Mouse (Mus musculus): ENCODE results near the gene Fads6.

Gene Fads6

GRCm38 (mm10) chr11:115300745-115301144, 3.3 kb upstream of the Fads6 start:
- DNase-seq (ENCODE audit: low spot score), result no peak

- no peak for DNase-seq (ENCODE audit: low spot score)
Measured at GRCm38 (mm10) chr11:115298160-115298559, 697 bp upstream of the Fads6 start.

GRCm38 (mm10) chr11:115296471-115297210, 822 bp downstream of the Fads6 start:
- DNase-seq (ENCODE audit: low spot score), result no peak

- DNase-seq (ENCODE audit: low spot score), result no peak
Measured at GRCm38 (mm10) chr11:115295939-115296338, 1.5 kb downstream of the Fads6 start.

GRCm38 (mm10) chr11:115292631-115293375, 4.7 kb downstream of the Fads6 start:
- DNase-seq (ENCODE audit: low spot score), result no peak

- DNase-seq (ENCODE audit: low spot score), result no peak
Measured at GRCm38 (mm10) chr11:115291503-115291902, 6.0 kb downstream of the Fads6 start.

GRCm38 (mm10) chr11:115290919-115291318, 6.5 kb downstream of the Fads6 start:
- peak; percentile 56 for DNase-seq (ENCODE audit: low spot score)

GRCm38 (mm10) chr11:115290314-115290713, 7.1 kb downstream of the Fads6 start:
- no peak for DNase-seq (ENCODE audit: low spot score)

GRCm38 (mm10) chr11:115289885-115290284, 7.6 kb downstream of the Fads6 start:
- DNase-seq (ENCODE audit: low spot score), result no peak

- no peak for DNase-seq (ENCODE audit: low spot score)
Measured at GRCm38 (mm10) chr11:115288305-115288704, 9.2 kb downstream of the Fads6 start.

- DNase-seq (ENCODE audit: low spot score), result no peak
Measured at GRCm38 (mm10) chr11:115287386-115287785, 10.1 kb downstream of the Fads6 start.

- DNase-seq (ENCODE audit: low spot score), result no peak
Measured at GRCm38 (mm10) chr11:115286201-115286993, 11.1 kb downstream of the Fads6 start.

GRCm38 (mm10) chr11:115285282-115285681, 12.2 kb downstream of the Fads6 start:
- DNase-seq (ENCODE audit: low spot score), result no peak

GRCm38 (mm10) chr11:115283891-115284620, 13.4 kb downstream of the Fads6 start:
- no peak for DNase-seq (ENCODE audit: low spot score)

- no peak for DNase-seq (ENCODE audit: low spot score)
Measured at GRCm38 (mm10) chr11:115283486-115283765, 14.0 kb downstream of the Fads6 start.

GRCm38 (mm10) chr11:115282723-115283485, 14.6 kb downstream of the Fads6 start:
- DNase-seq (ENCODE audit: low spot score), result peak; percentile 61

- DNase-seq (ENCODE audit: low spot score), result no peak
Measured at GRCm38 (mm10) chr11:115282295-115282694, 15.2 kb downstream of the Fads6 start.

GRCm38 (mm10) chr11:115279726-115280125, 17.7 kb downstream of the Fads6 start:
- DNase-seq (ENCODE audit: low spot score), result no peak

- no peak for DNase-seq (ENCODE audit: low spot score)
Measured at GRCm38 (mm10) chr11:115278176-115278575, 19.3 kb downstream of the Fads6 start.

GRCm38 (mm10) chr11:115277604-115277975, 19.9 kb downstream of the Fads6 start:
- DNase-seq (ENCODE audit: low spot score), result no peak

Data from testis, postnatal 14 days (tissue).